Mouse (Mus musculus): Measurements from ENCODE around the gene Rhod.

DNA sequence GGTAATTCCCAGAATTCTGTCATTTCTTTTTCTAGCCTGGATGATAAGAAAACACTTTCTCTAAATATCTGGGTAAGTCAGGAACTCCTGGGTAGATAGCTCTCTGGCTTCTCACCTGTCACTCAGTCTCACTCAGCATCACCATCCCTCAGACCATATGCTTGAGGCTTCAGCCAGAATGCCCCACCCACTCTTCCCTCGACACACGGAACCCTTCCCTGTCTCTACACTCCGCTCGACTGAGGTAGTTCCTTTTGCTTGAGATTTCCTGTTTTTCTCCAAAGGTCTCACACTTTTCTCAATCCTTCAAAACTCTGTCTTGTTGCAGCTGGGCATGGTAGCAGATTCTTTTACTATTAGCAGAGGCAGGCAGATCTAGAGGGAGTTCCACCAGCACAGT lies 42.1 kb upstream of the Rhod start:
- TF ChIP-seq POLR2A (IDR thresholded peaks at IDR 0.05; ENCODE audit: low read depth, low read length), result no peak
- no peak for TF ChIP-seq CTCF (IDR thresholded peaks at IDR 0.05; ENCODE audit: extremely low read depth, insufficient read length, insufficient replicate concordance, low read depth, low read length)
